Mouse (Mus musculus): ENCODE measurements around the gene Lhfpl4. TPM values are rescaled to one million over a fixed set of nuclear protein-coding genes. Genes with fewer than 3 reads are reported as not detected.

The Lhfpl4 gene
- total RNA-seq, 1 experiment: 5.2 TPM

DNA sequence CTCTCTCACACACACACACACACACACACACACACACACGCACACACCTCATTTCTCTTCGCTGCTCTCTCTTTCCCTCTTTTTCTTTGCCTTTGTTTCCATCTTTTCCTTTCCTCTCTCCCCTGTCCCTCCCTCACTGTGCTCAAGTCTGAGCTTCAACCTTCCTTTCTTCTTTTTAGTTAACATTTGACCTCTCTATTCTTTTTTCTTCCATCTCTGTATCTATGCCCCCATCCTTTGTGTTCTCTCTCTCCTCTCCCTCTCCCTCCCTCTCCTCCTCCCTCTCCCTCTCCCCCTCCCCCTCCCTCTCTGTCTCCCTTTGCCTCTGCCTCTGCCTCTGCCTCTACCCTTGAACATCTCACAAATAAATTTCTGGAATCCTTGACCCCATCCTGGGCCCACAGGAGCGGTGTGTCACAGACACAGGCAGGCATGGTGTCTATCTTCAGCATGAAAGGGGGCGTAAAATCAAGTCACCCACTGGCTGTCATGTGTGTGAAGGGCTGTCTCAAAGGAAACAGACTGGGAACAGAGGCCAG is 15.9 kb downstream of the Lhfpl4 start:
- in situ Hi-C loops (cut with MboI; ENCODE audit: low sequenced_read_pairs in 2 of 2, unreplicated experiment in 2 of 2): no loop called here
- DNase-seq (ENCODE audit: low read depth, low spot score): no peak
- no peak overlapping the region for H3K9ac ChIP-seq (ENCODE audit: insufficient read depth, low read depth, low read length, poor library complexity, severe bottlenecking)
- no peaks in the 10 kb centered on the region for H3K9me3 ChIP-seq (ENCODE audit: control insufficient read depth, insufficient read depth, low read depth, low read length)
- H3K4me3 ChIP-seq (ENCODE audit: insufficient read depth in 1 of 2, low read depth in 1 of 2, low read length in 2 of 2, poor library complexity in 1 of 2, severe bottlenecking in 1 of 2): no peak overlapping the region
- TF ChIP-seq ZNF384 (IDR thresholded peaks at IDR 0.05; ENCODE audit: low read depth, low read length) (no peak), HCFC1 (IDR thresholded peaks at IDR 0.05; ENCODE audit: borderline replicate concordance, insufficient read depth, low read length) (no peak), ZC3H11A (IDR thresholded peaks at IDR 0.05; ENCODE audit: borderline replicate concordance, low read depth, low read length) (no peak), MAFK (IDR thresholded peaks at IDR 0.05; ENCODE audit: insufficient read depth, low read depth, low read length) (no peak), CHD2 (IDR thresholded peaks at IDR 0.05; ENCODE audit: low read depth, low read length) (no peak)
- H3K36me3 ChIP-seq (ENCODE audit: control insufficient read depth, insufficient read depth, low read length, poor library complexity, severe bottlenecking): no peaks in the 10 kb centered on the region
- H3K4me1 ChIP-seq (ENCODE audit: control insufficient read depth in 2 of 2, insufficient read depth in 2 of 2, low read length in 2 of 2, poor library complexity in 1 of 2): no peaks in the 10 kb centered on the region
- H3K27ac ChIP-seq (ENCODE audit: insufficient read depth, low read depth, low read length, poor library complexity, severe bottlenecking): no peak overlapping the region

DNA sequence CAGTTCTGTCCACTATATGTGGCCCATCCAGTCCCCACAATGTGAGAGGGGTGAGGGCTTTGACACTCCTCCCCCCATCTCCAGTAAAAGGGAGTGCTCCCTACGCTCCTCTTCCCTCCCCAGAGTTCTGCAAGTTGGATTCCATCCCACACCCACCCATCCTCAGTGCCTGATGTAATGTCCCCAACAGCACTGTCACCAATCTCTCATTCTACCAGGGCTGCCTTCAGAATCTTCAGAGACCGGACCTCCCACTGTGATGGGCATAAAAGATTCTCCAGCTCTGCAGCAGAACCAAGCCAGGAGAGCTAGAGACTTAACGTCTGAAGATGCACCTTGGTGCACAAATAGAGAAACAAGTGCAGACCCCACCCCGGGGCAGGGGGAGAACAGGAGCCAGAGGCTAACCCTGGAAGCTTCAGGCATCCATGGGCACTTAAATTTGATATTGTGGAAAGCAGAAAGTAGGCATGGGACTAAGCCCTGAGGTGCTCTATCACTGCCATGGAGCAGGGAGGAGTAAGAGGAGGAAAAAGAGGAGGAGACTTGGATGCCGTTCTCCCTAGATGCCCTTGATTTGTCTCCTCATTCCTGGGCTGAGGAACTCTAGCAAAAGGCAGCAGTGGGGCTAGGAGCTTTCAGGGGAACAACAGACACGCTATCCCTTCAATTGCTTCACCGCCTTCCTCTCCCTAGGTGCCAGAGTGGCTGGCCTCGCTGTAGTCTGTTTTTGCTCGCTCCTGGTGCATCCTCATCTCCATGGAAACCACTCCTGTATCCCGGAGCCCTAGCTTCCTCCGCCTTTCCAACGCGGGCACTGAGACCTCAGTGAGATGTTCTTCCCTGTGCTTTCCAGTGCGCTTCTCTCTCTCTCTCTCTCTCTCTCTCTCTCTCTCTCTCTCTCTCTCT is 16.6 kb downstream of the Lhfpl4 start:
- no peak for DNase-seq (ENCODE audit: low read depth, low spot score)
- in situ Hi-C loops (cut with MboI; ENCODE audit: low sequenced_read_pairs in 2 of 2, unreplicated experiment in 2 of 2): no loop called here

GRCm38 (mm10) chr6:113176613-113177012 is 18.6 kb downstream of the Lhfpl4 start:
- no peak overlapping the region for H3K4me3 ChIP-seq (ENCODE audit: insufficient read depth in 1 of 2, low read depth in 1 of 2, low read length in 2 of 2, poor library complexity in 1 of 2, severe bottlenecking in 1 of 2)
- no peaks in the 10 kb centered on the region for H3K9me3 ChIP-seq (ENCODE audit: control insufficient read depth, insufficient read depth, low read depth, low read length)
- in situ Hi-C loops (cut with MboI; ENCODE audit: low sequenced_read_pairs in 2 of 2, unreplicated experiment in 2 of 2): no loop called here
- H3K4me1 ChIP-seq (ENCODE audit: control insufficient read depth in 2 of 2, insufficient read depth in 2 of 2, low read length in 2 of 2, poor library complexity in 1 of 2): no peaks in the 10 kb centered on the region
- no peak overlapping the region for H3K27ac ChIP-seq (ENCODE audit: insufficient read depth, low read depth, low read length, poor library complexity, severe bottlenecking)
- no peak overlapping the region for H3K9ac ChIP-seq (ENCODE audit: insufficient read depth, low read depth, low read length, poor library complexity, severe bottlenecking)
- TF ChIP-seq CHD2 (IDR thresholded peaks at IDR 0.05; ENCODE audit: low read depth, low read length) (no peak), ZNF384 (IDR thresholded peaks at IDR 0.05; ENCODE audit: low read depth, low read length) (no peak)
- no peak for DNase-seq (ENCODE audit: low read depth, low spot score)
- no peaks in the 10 kb centered on the region for H3K36me3 ChIP-seq (ENCODE audit: control insufficient read depth, insufficient read depth, low read length, poor library complexity, severe bottlenecking)

More for the DNA sequence above, 16.6 kb downstream of the Lhfpl4 start:
- no peaks in the 10 kb centered on the region for H3K9me3 ChIP-seq (ENCODE audit: control insufficient read depth, insufficient read depth, low read depth, low read length)
- no peak overlapping the region for H3K4me3 ChIP-seq (ENCODE audit: insufficient read depth in 1 of 2, low read depth in 1 of 2, low read length in 2 of 2, poor library complexity in 1 of 2, severe bottlenecking in 1 of 2)
- no peak overlapping the region for H3K27ac ChIP-seq (ENCODE audit: insufficient read depth, low read depth, low read length, poor library complexity, severe bottlenecking)
- no peak overlapping the region for H3K9ac ChIP-seq (ENCODE audit: insufficient read depth, low read depth, low read length, poor library complexity, severe bottlenecking)
- no peaks in the 10 kb centered on the region for H3K36me3 ChIP-seq (ENCODE audit: control insufficient read depth, insufficient read depth, low read length, poor library complexity, severe bottlenecking)
- TF ChIP-seq ZNF384 (IDR thresholded peaks at IDR 0.05; ENCODE audit: low read depth, low read length) (no peak), HCFC1 (IDR thresholded peaks at IDR 0.05; ENCODE audit: borderline replicate concordance, insufficient read depth, low read length) (no peak), CHD2 (IDR thresholded peaks at IDR 0.05; ENCODE audit: low read depth, low read length) (no peak), MAFK (IDR thresholded peaks at IDR 0.05; ENCODE audit: insufficient read depth, low read depth, low read length) (no peak), ZC3H11A (IDR thresholded peaks at IDR 0.05; ENCODE audit: borderline replicate concordance, low read depth, low read length) (no peak)
- no peaks in the 10 kb centered on the region for H3K4me1 ChIP-seq (ENCODE audit: control insufficient read depth in 2 of 2, insufficient read depth in 2 of 2, low read length in 2 of 2, poor library complexity in 1 of 2)

DNA sequence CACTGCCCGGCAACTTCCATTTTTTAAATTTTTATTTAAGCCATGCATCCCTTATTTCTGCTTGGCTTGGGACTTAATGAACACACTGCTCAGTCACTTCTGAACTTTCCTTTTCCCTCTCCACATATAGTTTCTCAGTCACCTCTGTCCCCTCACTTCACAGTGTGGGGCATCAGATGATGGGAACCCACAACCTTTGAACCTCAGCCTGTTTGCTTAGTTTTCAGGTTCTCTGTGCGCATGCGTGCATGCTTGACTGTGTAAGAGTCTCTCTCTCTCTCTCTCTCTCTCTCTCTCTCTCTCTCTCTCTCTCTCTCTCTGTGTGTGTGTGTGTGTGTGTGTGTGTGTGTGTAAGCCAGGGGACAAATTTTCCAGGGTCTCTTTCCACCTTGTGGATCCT is 19.7 kb downstream of the Lhfpl4 start:
- no peak for TF ChIP-seq HCFC1 (IDR thresholded peaks at IDR 0.05; ENCODE audit: borderline replicate concordance, insufficient read depth, low read length)
- no peak for TF ChIP-seq ZNF384 (IDR thresholded peaks at IDR 0.05; ENCODE audit: low read depth, low read length)
- no peak for TF ChIP-seq MAFK (IDR thresholded peaks at IDR 0.05; ENCODE audit: insufficient read depth, low read depth, low read length)
- TF ChIP-seq CHD2 (IDR thresholded peaks at IDR 0.05; ENCODE audit: low read depth, low read length): no peak
- TF ChIP-seq ZC3H11A (IDR thresholded peaks at IDR 0.05; ENCODE audit: borderline replicate concordance, low read depth, low read length): no peak
- H3K36me3 ChIP-seq (ENCODE audit: control insufficient read depth, insufficient read depth, low read length, poor library complexity, severe bottlenecking): no peaks in the 10 kb centered on the region
- no peaks in the 10 kb centered on the region for H3K4me1 ChIP-seq (ENCODE audit: control insufficient read depth in 2 of 2, insufficient read depth in 2 of 2, low read length in 2 of 2, poor library complexity in 1 of 2)

More for the DNA sequence above, 19.7 kb downstream of the Lhfpl4 start:
- no peak for DNase-seq (ENCODE audit: low read depth, low spot score)
- Histone ChIP-seq H3K9ac (ENCODE audit: insufficient read depth, low read depth, low read length, poor library complexity, severe bottlenecking) (no peak overlapping the region), H3K27ac (ENCODE audit: insufficient read depth, low read depth, low read length, poor library complexity, severe bottlenecking) (no peak overlapping the region), H3K9me3 (ENCODE audit: control insufficient read depth, insufficient read depth, low read depth, low read length) (no peaks in the 10 kb centered on the region), H3K4me3 (ENCODE audit: insufficient read depth in 1 of 2, low read depth in 1 of 2, low read length in 2 of 2, poor library complexity in 1 of 2, severe bottlenecking in 1 of 2) (no peak overlapping the region)
- in situ Hi-C loops (cut with MboI; ENCODE audit: low sequenced_read_pairs in 2 of 2, unreplicated experiment in 2 of 2): no loop called here

All from ES-E14 (cell line).